Mouse (Mus musculus): ENCODE data around the gene Plin3. TPM values are rescaled to one million over a fixed set of nuclear protein-coding genes. Genes with fewer than 3 reads are reported as not detected.
A peak's percentile ranks its signal among the peaks of the same experiment; 100 is the strongest.
"Not testable (repeated sequence)": the region's sequence is repeated elsewhere in the genome, so short reads cannot be mapped to it uniquely, and the experiment has no call there.

Gene Plin3
- total RNA-seq, 2 experiments from 2014 or later, result 9.3 to 10.1 TPM

- intact Hi-C loops (cut with DNase I), result loop anchor here (5.0 kb wide), 1 partner anchor 49 kb away; the partner anchor contains the start of gene Kdm4b
These were observed 14.3 kb downstream of the Plin3 start for GRCm38 (mm10) chr17:56278340-56278739.

GRCm38 (mm10) chr17:56277567-56277893, 15.1 kb downstream of the Plin3 start:
- intact Hi-C loops (cut with DNase I), result loop anchor here (5.0 kb wide), 1 partner anchor 50 kb away; the partner anchor contains the start of gene Kdm4b
- DNase-seq (ENCODE audit: low spot score in 2 of 2), result no peak

More at GRCm38 (mm10) chr17:56278340-56278739, 14.3 kb downstream of the Plin3 start:
- no peak for DNase-seq (ENCODE audit: low spot score in 2 of 2)

DNA sequence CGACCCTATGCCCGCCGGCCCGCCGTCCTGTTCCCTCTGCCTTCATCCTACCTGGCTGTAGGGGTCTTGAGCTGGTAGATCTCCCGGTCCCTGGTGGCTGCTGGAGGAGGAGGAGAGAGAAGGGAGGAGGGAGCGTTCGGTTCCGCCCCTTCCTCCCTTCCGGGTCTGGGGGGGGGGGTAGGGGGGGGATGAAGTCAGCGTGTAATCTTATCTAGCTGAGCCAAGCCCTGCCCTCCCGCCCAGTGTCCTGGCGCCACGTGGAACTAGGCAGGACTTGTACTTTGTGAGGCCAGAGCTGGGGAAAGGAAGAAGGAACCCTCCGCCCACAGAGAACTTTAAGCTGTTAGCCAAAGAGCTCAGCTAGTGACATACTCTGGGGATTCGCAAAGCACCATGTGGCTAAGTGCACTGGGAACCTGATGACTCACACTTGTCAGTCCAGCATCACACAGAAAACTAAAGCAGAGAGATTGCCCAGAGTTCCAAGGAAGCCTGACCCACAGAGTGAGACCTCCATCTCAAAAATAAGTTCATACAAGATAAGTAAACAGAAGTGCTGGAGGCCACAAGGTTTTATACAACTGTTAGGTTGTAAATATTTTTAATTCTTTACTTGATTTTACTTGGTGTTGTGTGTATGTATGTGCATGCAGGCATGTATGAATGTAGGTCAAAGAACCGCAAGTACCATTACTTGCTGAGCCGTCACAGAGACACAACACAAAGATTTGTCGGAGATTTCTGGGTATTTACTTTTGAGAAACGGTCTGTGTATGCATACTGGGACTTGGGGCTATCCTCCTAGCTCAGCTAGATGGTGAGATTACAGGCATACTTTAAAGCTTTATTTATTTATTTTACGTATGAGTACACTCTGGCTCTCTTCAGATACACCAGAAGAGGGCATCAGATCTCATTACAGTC, 15.8 kb downstream of the Plin3 start, which contains the start of gene Ticam1:
Gene Ticam1, minus strand, starts transcription at position 144 of the 924 bp plus-strand sequence.
- intact Hi-C loops (cut with DNase I), result loop anchor here (5.0 kb wide), 1 partner anchor 50 kb away; the partner anchor contains the start of gene Kdm4b

DNA sequence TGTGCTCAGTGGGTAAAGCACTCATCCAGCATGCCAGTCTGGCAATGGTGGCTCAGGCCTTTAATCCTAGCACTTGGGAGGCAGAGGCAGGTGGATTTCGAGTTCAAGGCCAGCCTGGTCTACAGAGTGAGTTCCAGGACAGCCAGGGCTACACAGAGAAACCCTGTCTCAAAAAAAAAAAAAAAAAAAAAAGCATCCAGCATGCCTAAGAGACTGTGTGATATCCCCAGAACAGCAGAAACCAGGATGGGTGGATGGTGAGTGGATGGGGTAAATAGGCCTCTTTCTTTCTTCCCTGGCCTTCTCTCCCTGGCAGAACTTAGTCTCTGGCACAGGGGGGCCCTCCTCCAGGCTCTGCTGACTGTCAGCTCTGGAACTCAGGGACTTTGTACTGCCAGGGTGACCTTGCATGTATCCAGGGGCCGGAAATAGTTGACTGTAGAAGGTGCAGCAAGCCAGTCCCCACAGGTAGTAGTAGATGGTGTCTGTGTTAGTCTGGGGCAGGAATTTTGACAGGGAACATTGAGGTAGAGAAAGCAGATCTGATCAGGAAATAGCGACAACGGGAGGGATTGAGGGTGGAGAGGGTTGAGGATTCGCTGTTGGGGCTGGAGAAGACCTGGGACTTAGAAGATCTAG, 16.7 kb downstream of the Plin3 start:
- intact Hi-C loops (cut with DNase I), result loop anchor here (5.0 kb wide), 1 partner anchor 51 kb away; the partner anchor contains the start of gene Kdm4b
- DNase-seq (ENCODE audit: low spot score in 2 of 2), result no peak

More for the DNA sequence above, 15.8 kb downstream of the Plin3 start, which contains the start of gene Ticam1:
- DNase-seq (ENCODE audit: low spot score in 2 of 2), result peak; percentile 77 to 82

DNA sequence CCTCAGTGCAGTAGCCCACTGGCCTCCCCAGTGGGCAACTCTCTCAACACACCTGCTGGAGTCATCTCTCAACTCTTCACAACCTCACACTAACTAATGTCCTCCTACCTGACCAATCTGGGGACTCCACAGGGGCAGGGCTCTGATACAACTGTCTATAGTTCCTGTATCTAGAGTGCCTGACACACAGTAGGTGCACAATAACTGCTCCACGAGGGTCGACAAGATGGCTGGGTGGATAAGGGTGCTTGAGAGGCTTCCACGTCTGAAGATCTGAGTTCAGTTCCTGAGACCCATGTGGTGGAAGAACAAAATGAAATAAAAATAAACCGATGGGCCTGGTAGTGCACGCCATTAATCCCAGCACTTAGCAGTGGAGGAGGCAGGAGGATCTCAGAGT, 18.7 kb downstream of the Plin3 start:
- DNase-seq (ENCODE audit: low spot score in 2 of 2), result no peak
- intact Hi-C loops (cut with DNase I), result no loop called here

DNA sequence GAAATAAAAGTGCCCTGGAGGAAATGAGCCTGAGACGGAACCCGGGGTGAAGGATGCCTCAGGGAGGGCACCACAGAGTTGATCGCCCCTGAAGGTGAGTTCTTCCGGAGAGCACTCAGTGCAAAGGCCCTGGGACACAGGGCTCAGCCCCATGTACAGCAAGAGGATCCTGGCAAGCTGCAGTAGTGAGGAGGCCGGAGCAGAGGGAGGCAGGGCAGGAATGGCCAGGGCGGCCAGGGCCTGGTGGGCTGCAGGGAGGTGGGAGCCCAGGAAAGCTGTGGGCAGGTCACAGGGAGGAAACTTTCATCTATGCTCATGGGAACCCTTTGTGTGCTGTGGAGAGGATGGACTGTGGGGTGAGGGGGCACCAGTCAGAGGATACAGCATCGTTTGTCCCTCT, 19.2 kb downstream of the Plin3 start:
- DNase-seq (ENCODE audit: low spot score in 2 of 2), result no peak
- intact Hi-C loops (cut with DNase I), result no loop called here

GRCm38 (mm10) chr17:56272644-56273043, 20.0 kb downstream of the Plin3 start:
- DNase-seq (ENCODE audit: low spot score in 2 of 2), result no peak
- intact Hi-C loops (cut with DNase I), result no loop called here

DNA sequence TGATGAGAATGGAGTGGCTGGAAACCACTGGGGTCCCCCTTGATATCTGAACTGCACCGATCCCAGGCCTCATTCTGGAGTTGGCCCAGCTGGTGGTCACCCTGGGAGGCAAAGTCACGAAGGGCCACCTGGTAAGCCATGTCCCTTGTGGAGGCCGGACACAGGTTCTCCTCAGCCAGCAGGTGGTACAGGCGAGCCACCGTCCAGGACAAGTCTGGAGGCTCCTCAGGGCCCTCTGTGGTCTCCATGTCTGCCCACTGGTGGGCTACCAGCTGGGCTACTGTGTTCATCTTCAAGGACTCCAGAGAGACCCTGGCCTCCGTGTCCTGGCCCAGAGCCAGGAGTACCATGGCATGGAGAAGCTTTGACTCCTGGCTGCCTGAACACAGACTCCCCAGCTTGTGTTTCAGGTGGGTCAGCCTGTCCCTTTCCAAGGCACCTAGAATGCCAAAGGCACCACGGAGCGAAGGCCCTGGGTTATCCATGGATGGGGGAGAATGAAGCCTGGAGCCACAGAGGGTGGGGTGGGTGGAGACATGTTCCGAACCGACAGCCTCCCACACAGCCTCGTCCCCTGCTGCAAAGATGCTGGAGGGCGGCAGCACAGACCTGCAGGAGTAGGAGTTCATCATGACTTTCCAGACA, 20.9 kb downstream of the Plin3 start:
- no peak for DNase-seq (ENCODE audit: low spot score in 2 of 2)

DNA sequence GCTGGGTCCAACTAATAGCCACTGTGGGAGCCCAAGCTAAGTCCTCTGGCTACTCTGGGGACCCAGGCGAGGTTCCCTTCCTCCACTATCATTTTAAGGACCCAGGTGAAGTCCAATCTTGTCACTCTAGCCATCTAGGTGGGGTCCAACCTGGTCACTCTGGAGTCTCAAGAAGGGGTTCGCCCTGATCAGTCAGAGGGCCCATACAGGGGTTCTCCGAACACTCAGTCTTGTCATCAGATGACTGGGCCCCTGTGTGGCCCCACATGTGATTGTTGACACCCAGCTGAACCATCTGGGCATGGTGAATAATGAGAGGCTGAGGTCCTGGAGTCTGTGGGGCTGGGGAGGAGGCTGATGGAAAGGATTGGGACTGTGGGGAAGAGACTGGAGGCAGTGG, 22.9 kb downstream of the Plin3 start:
- intact Hi-C loops (cut with DNase I), result no loop called here
- DNase-seq (ENCODE audit: low spot score in 2 of 2), result no peak

More for the DNA sequence above, 20.9 kb downstream of the Plin3 start:
- intact Hi-C loops (cut with DNase I), result no loop called here

DNA sequence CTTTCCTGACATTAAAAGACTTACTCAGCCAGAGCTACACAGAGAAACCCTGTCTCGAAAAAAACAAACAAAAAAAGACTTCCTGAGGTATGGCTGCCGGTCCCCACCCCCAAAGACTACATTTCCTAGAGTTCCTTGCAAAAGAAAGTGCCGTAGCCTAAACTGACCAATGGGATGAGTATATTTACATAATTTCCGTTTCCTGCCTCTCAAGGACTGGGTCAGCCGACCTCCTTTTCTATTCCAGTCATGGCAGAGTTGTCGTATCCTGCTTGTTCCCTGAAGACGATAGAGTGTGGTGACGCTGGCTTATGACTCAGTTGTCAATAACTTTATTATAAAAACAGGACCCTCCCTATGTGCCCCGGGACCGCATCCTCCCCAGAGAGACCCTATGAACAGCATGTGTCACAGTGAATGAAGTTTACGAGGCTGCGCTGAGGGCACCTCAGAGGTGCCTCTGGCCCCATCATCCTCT, 23.5 kb downstream of the Plin3 start:
- intact Hi-C loops (cut with DNase I), result no loop called here
- DNase-seq (ENCODE audit: low spot score in 2 of 2), result peak; percentile 52 to 53

GRCm38 (mm10) chr17:56266271-56266670, 26.4 kb downstream of the Plin3 start:
- intact Hi-C loops (cut with DNase I), result no loop called here
- DNase-seq (ENCODE audit: low spot score in 2 of 2), result peak; percentile 74 to 79

- DNase-seq (ENCODE audit: low spot score in 2 of 2), result no peak
- intact Hi-C loops (cut with DNase I), result no loop called here
These were observed 26.8 kb downstream of the Plin3 start for GRCm38 (mm10) chr17:56265869-56266268.

GRCm38 (mm10) chr17:56265011-56265410, 27.7 kb downstream of the Plin3 start:
- no peak for DNase-seq (ENCODE audit: low spot score in 2 of 2)
- intact Hi-C loops (cut with DNase I), result no loop called here

- peak; percentile 72 to 73 for DNase-seq (ENCODE audit: low spot score in 2 of 2)
- intact Hi-C loops (cut with DNase I), result no loop called here
These were observed 28.7 kb downstream of the Plin3 start for GRCm38 (mm10) chr17:56264020-56264419.

DNA sequence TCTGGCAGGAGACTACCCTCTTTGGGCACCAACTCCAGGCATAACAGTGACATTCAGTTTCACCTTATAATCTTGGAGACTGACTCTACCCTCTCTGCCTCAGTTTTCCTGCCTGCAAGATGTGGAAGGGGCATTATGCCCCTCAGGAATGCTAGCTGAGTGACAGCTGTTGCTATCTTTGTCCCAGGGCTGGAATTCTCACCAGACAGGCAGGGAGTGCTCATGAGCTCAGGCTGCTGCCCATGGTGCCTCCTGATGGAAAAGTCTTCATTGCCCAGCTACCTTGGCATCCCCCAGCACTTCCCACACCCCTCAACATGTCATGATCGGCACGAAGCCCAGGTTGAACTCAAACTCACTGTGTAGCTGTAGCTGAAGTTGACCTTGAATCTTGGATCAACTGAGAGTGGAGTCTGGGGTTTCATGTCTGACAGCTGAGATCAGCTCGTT, 30.0 kb downstream of the Plin3 start:
- DNase-seq (ENCODE audit: low spot score in 2 of 2), result no peak
- intact Hi-C loops (cut with DNase I), result no loop called here

- intact Hi-C loops (cut with DNase I), result no loop called here
- no peak for DNase-seq (ENCODE audit: low spot score in 2 of 2)
These were observed 31.5 kb downstream of the Plin3 start for GRCm38 (mm10) chr17:56261166-56261565.

GRCm38 (mm10) chr17:56259301-56260037, 33.2 kb downstream of the Plin3 start:
- DNase-seq (ENCODE audit: low spot score in 2 of 2), result no peak
- intact Hi-C loops (cut with DNase I), result loop anchor here (5.0 kb wide), 1 partner anchor 127 kb away; no protein-coding TSS in a partner anchor

DNA sequence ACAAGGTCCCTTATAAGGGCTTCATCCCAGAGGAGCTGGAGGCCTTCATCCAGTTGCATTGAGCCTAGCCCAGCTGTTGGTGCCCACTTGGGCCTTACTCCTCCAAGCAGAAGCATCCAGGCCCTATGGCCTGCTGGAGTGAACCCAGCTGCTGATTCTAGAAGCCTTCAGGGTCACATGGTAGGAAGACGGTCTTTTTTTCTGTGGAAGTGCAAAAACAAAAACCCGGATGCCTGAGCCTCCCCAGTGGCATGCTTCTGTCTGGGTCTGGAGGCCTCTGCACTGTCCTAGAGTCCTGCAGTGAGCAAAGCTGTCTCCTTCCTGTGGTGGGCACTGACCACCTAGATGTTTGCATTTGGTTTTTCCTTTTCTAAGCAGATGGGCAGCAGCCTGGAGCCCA, 33.9 kb downstream of the Plin3 start:
- DNase-seq (ENCODE audit: low spot score in 2 of 2), result not testable (repeated sequence)
- intact Hi-C loops (cut with DNase I), result loop anchor here (5.0 kb wide), 1 partner anchor 127 kb away; no protein-coding TSS in a partner anchor

- intact Hi-C loops (cut with DNase I), result loop anchor here (5.0 kb wide), 1 partner anchor 126 kb away; no protein-coding TSS in a partner anchor
- not testable (repeated sequence) for DNase-seq (ENCODE audit: low spot score in 2 of 2)
These were observed 34.4 kb downstream of the Plin3 start for GRCm38 (mm10) chr17:56258269-56258668.

Data from left cerebral cortex, postnatal 36 days (tissue).